Mouse (Mus musculus) heart, embryonic 15.5 days (tissue): ENCODE data around the gene Cfap44. TPM values are rescaled to one million over a fixed set of nuclear protein-coding genes. Genes with fewer than 3 reads are reported as not detected.

ENCODE experiments used
- ATAC-seq: fragments of 200-750 bp; cut with Nextera tagmentation; replicated peaks from 2 replicates; pipeline ENCODE4 v1.8.0; 2017; ENCODE audit warnings: low read depth, moderate TSS enrichment; ENCODE audit not compliant: insufficient number of reproducible peaks, insufficient read depth, low FRiP score
- H3K27ac ChIP-seq: fragments of 300-500 bp; sonication (generic); 2 replicates; pipeline ENCODE4 v1.5.1; 2015; ENCODE audit warnings: mild to moderate bottlenecking, inconsistent platforms
- H3K27me3 ChIP-seq: fragments of 300-500 bp; sonication (generic); 2 replicates; pipeline ENCODE4 v1.6.1; 2015; ENCODE audit warnings: inconsistent platforms
- H3K36me3 ChIP-seq: fragments of 300-500 bp; sonication (generic); 2 replicates; pipeline ENCODE4 v1.6.1; 2015; ENCODE audit warnings: mild to moderate bottlenecking, inconsistent platforms
- H3K4me1 ChIP-seq: fragments of 300-500 bp; sonication (generic); replicated peaks from 2 replicates; pipeline ENCODE4 v1.6.1; 2015; ENCODE audit warnings: inconsistent platforms
- H3K4me2 ChIP-seq: fragments of 300-500 bp; sonication (generic); 2 replicates; pipeline ENCODE4 v1.6.1; 2015; ENCODE audit warnings: inconsistent platforms, mild to moderate bottlenecking, moderate library complexity
- H3K4me3 ChIP-seq: fragments of 300-500 bp; sonication (generic); 2 replicates; pipeline ENCODE4 v1.5.1; 2015; ENCODE audit warnings: mild to moderate bottlenecking, inconsistent platforms
- H3K9ac ChIP-seq: fragments of 300-500 bp; sonication (generic); 2 replicates; pipeline ENCODE4 v1.6.1; 2015; ENCODE audit warnings: mild to moderate bottlenecking, inconsistent platforms
- H3K9me3 ChIP-seq: fragments of 300-500 bp; sonication (generic); replicated peaks from 2 replicates; pipeline ENCODE4 v1.6.1; 2016; ENCODE audit warnings: inconsistent platforms
- WGBS: fragments of 180-500 bp; shearing (Covaris S2); methylation state at CpG from one replicate; pipeline ENCODE4 v1.1.7; 2015; ENCODE audit warnings: mixed read lengths; 5-methylcytosine and 5-hydroxymethylcytosine counted together
- polyA plus RNA-seq: library from polyadenylated mRNA; unstranded; fragments of >200 nt; fragmentation: Nextera tagmentation; extraction: Ambion mirVana; gene quantifications from 2 replicates; pipeline ENCODE4 v1.2.1, GENCODE M21; 2015

The Cfap44 gene
- polyA plus RNA-seq, 1 experiment from 2014 or later, result 0.09 TPM

- no peak overlapping the region for H3K27ac ChIP-seq
- no peak for ATAC-seq
- peaks cover 14% of the 10 kb centered on the region for H3K4me1 ChIP-seq
- 78% methylated on average over 15 of the region's 15 CpGs for WGBS
- H3K9me3 ChIP-seq, result no peaks in the 10 kb centered on the region
- H3K9ac ChIP-seq, result no peak overlapping the region
- H3K27me3 ChIP-seq, result no peaks in the 10 kb centered on the region
- no peak overlapping the region for H3K4me2 ChIP-seq
- H3K36me3 ChIP-seq, result peaks cover 49% of the 10 kb centered on the region
- H3K4me3 ChIP-seq, result no peak overlapping the region
Observed at GRCm38 (mm10) chr16:44496971-44497464, 102.4 kb downstream of the Cfap44 start.

GRCm38 (mm10) chr16:44498447-44498846, 103.9 kb downstream of the Cfap44 start:
- Histone ChIP-seq H3K9ac (no peak overlapping the region), H3K9me3 (no peaks in the 10 kb centered on the region), H3K4me1 (peaks cover 19% of the 10 kb centered on the region), H3K4me2 (no peak overlapping the region), H3K4me3 (no peak overlapping the region), H3K27me3 (no peaks in the 10 kb centered on the region), H3K27ac (no peak overlapping the region), H3K36me3 (peaks cover 42% of the 10 kb centered on the region)
- 79% methylated on average over 3 of the region's 3 CpGs for WGBS
- ATAC-seq, result no peak

GRCm38 (mm10) chr16:44501783-44502182, 107.2 kb downstream of the Cfap44 start:
- no peaks in the 10 kb centered on the region for H3K27me3 ChIP-seq
- no peak overlapping the region for H3K4me3 ChIP-seq
- 86% methylated on average over 10 of the region's 10 CpGs for WGBS
- no peak overlapping the region for H3K27ac ChIP-seq
- no peak overlapping the region for H3K4me2 ChIP-seq
- H3K9me3 ChIP-seq, result no peaks in the 10 kb centered on the region
- no peak for ATAC-seq
- H3K9ac ChIP-seq, result no peak overlapping the region
- H3K4me1 ChIP-seq, result peaks cover 13% of the 10 kb centered on the region
- peaks cover 41% of the 10 kb centered on the region for H3K36me3 ChIP-seq

GRCm38 (mm10) chr16:44502325-44502724, 107.7 kb downstream of the Cfap44 start:
- Histone ChIP-seq H3K27ac (0 out of 2 replicates have a peak overlapping the region, but pooled peaks have one; percentile 29), H3K27me3 (no peaks in the 10 kb centered on the region), H3K36me3 (peaks cover 41% of the 10 kb centered on the region), H3K4me3 (no peak overlapping the region), H3K4me1 (peaks cover 16% of the 10 kb centered on the region), H3K9ac (no peak overlapping the region), H3K4me2 (no peak overlapping the region), H3K9me3 (no peaks in the 10 kb centered on the region)
- no peak for ATAC-seq
- 45% methylated on average over 7 of the region's 7 CpGs for WGBS

- Histone ChIP-seq H3K4me2 (0 out of 2 replicates have a peak overlapping the region, but pooled peaks have one; percentile 13), H3K4me3 (no peak overlapping the region), H3K36me3 (peaks cover 36% of the 10 kb centered on the region), H3K9me3 (no peaks in the 10 kb centered on the region), H3K9ac (no peak overlapping the region), H3K27ac (peak overlapping the region; percentile 64), H3K4me1 (peaks cover 16% of the 10 kb centered on the region), H3K27me3 (no peaks in the 10 kb centered on the region)
- ATAC-seq, result peak; percentile 74
- 36% methylated on average over 8 of the region's 8 CpGs for WGBS
Observed at GRCm38 (mm10) chr16:44502895-44503575, 108.4 kb downstream of the Cfap44 start.

- peaks cover 22% of the 10 kb centered on the region for H3K4me1 ChIP-seq
- H3K4me3 ChIP-seq, result no peak overlapping the region
- no peak overlapping the region for H3K4me2 ChIP-seq
- no peak overlapping the region for H3K27ac ChIP-seq
- no peak for ATAC-seq
- no peak overlapping the region for H3K9ac ChIP-seq
- 86% methylated on average over 1 of the region's 1 CpGs for WGBS
- no peaks in the 10 kb centered on the region for H3K27me3 ChIP-seq
- peaks cover 15% of the 10 kb centered on the region for H3K36me3 ChIP-seq
- no peaks in the 10 kb centered on the region for H3K9me3 ChIP-seq
Observed at GRCm38 (mm10) chr16:44505243-44505642, 110.6 kb downstream of the Cfap44 start.

- Histone ChIP-seq H3K4me1 (peaks cover 22% of the 10 kb centered on the region), H3K27me3 (no peaks in the 10 kb centered on the region), H3K9ac (no peak overlapping the region), H3K27ac (peak overlapping the region; percentile 22; the same call in 1 of the 2 replicates), H3K4me3 (no peak overlapping the region), H3K9me3 (no peaks in the 10 kb centered on the region), H3K4me2 (no peak overlapping the region), H3K36me3 (peaks cover 3% of the 10 kb centered on the region; the same call in 1 of the 2 replicates)
- ATAC-seq, result no peak
- 63% methylated on average over 10 of the region's 10 CpGs for WGBS
Observed at GRCm38 (mm10) chr16:44507027-44507929, 112.7 kb downstream of the Cfap44 start.

- no peak for ATAC-seq
- Histone ChIP-seq H3K9me3 (no peaks in the 10 kb centered on the region), H3K36me3 (peaks cover 3% of the 10 kb centered on the region; the same call in 1 of the 2 replicates), H3K27ac (no peak overlapping the region), H3K4me3 (no peak overlapping the region), H3K9ac (no peak overlapping the region), H3K27me3 (no peaks in the 10 kb centered on the region), H3K4me2 (no peak overlapping the region), H3K4me1 (peaks cover 16% of the 10 kb centered on the region)
- 65% methylated on average over 5 of the region's 5 CpGs for WGBS
Observed at GRCm38 (mm10) chr16:44508025-44508424, 113.4 kb downstream of the Cfap44 start.

- Histone ChIP-seq H3K4me3 (no peak overlapping the region), H3K4me2 (no peak overlapping the region), H3K4me1 (peaks cover 9% of the 10 kb centered on the region; the same call in 1 of the 2 replicates), H3K9ac (no peak overlapping the region), H3K27ac (no peak overlapping the region), H3K9me3 (no peaks in the 10 kb centered on the region), H3K36me3 (peaks cover 3% of the 10 kb centered on the region; the same call in 1 of the 2 replicates), H3K27me3 (no peaks in the 10 kb centered on the region)
- no peak for ATAC-seq
- WGBS, result 80% methylated on average over 13 of the region's 13 CpGs
Observed at GRCm38 (mm10) chr16:44508772-44509171, 114.2 kb downstream of the Cfap44 start.

GRCm38 (mm10) chr16:44509458-44510344, 115.1 kb downstream of the Cfap44 start:
- Histone ChIP-seq H3K4me1 (peaks cover 9% of the 10 kb centered on the region; the same call in 1 of the 2 replicates), H3K4me3 (no peak overlapping the region), H3K27ac (no peak overlapping the region), H3K4me2 (no peak overlapping the region), H3K36me3 (peaks cover under 1% of the 10 kb centered on the region; the same call in 1 of the 2 replicates), H3K9ac (no peak overlapping the region), H3K27me3 (no peaks in the 10 kb centered on the region), H3K9me3 (no peaks in the 10 kb centered on the region)
- ATAC-seq, result no peak
- WGBS, result 57% methylated on average over 7 of the region's 7 CpGs
